Mouse (Mus musculus) gastrocnemius, postnatal 10 days (tissue): ENCODE data around the gene Cyb561d1. TPM values are rescaled to one million over a fixed set of nuclear protein-coding genes. Genes with fewer than 3 reads are reported as not detected.
"Not testable (repeated sequence)": the region's sequence is repeated elsewhere in the genome, so short reads cannot be mapped to it uniquely, and the experiment has no call there.

ENCODE experiments used
- DNase-seq: peaks from one replicate; pipeline ENCODE4 v3.0.0; 2021; ENCODE audit warnings: mixed read lengths
- long read RNA-seq, 2 experiments: library from polyadenylated mRNA; stranded (forward); transcript quantifications; one replicate each; pipeline ENCODE4 v2.0.0; 2021
- total RNA-seq, 2 experiments: library from RNA; stranded (reverse); gene quantifications; 2 replicates each; pipeline ENCODE4 v1.2.3; 2021

Cyb561d1 gene
- total RNA-seq, result 1 to 10 TPM; 3.5 to 4.2 TPM
- long read RNA-seq, experiment 1, full-length matches to known transcripts, result 5 of 8 reads
- long read RNA-seq, experiment 1, partial matches to known transcripts, result 0 of 8 reads
- long read RNA-seq, experiment 1, other reads (novel, unspliced or antisense), result 3 of 8 reads
- long read RNA-seq, experiment 2, partial matches to known transcripts, result 1 of 1 reads
- long read RNA-seq, experiment 2, other reads (novel, unspliced or antisense), result 0 of 1 reads

GRCm38 (mm10) chr3:108200329-108201323 lies at the start of gene Cyb561d1:
Cyb561d1 (minus strand) TSS chr3:108201212.
- DNase-seq, result peak; percentile 92

- no peak for DNase-seq
Measured at GRCm38 (mm10) chr3:108246857-108247256, 45.8 kb upstream of the Cyb561d1 start.

- DNase-seq, result no peak
Measured at GRCm38 (mm10) chr3:108241243-108241839, 40.3 kb upstream of the Cyb561d1 start.

GRCm38 (mm10) chr3:108237474-108238102 lies 36.6 kb upstream of the Cyb561d1 start:
- not testable (repeated sequence) for DNase-seq

GRCm38 (mm10) chr3:108231646-108232045 lies 30.6 kb upstream of the Cyb561d1 start:
- no peak for DNase-seq

GRCm38 (mm10) chr3:108227521-108227920 lies 26.5 kb upstream of the Cyb561d1 start:
- DNase-seq, result no peak

GRCm38 (mm10) chr3:108226558-108227350 lies 25.7 kb upstream of the Cyb561d1 start, which contains the start of gene Sypl2:
Sypl2 (minus strand) TSS chr3:108226648.
- DNase-seq, result peak; percentile 78

GRCm38 (mm10) chr3:108225711-108226557 lies 24.9 kb upstream of the Cyb561d1 start:
- DNase-seq, result peak; percentile 65

- no peak for DNase-seq
Measured at GRCm38 (mm10) chr3:108220661-108221060, 19.6 kb upstream of the Cyb561d1 start.

GRCm38 (mm10) chr3:108214734-108215133 lies 13.7 kb upstream of the Cyb561d1 start:
- no peak for DNase-seq

GRCm38 (mm10) chr3:108212406-108212805 lies 11.4 kb upstream of the Cyb561d1 start:
- peak; percentile 66 for DNase-seq

GRCm38 (mm10) chr3:108211845-108212244 lies 10.8 kb upstream of the Cyb561d1 start:
- DNase-seq, result no peak

- peak; percentile 74 for DNase-seq
Measured at GRCm38 (mm10) chr3:108210771-108211139, 9.7 kb upstream of the Cyb561d1 start, which contains the start of gene Atxn7l2. Atxn7l2 (minus strand) TSS chr3:108210934.

GRCm38 (mm10) chr3:108209946-108210770 lies 9.1 kb upstream of the Cyb561d1 start:
- peak; percentile 92 for DNase-seq

GRCm38 (mm10) chr3:108209536-108209935 lies 8.5 kb upstream of the Cyb561d1 start:
- DNase-seq, result no peak

- no peak for DNase-seq
Measured at GRCm38 (mm10) chr3:108209001-108209400, 8.0 kb upstream of the Cyb561d1 start.

GRCm38 (mm10) chr3:108206731-108207375 lies 5.8 kb upstream of the Cyb561d1 start:
- no peak for DNase-seq

- DNase-seq, result no peak
Measured at GRCm38 (mm10) chr3:108205601-108206000, 4.6 kb upstream of the Cyb561d1 start.

GRCm38 (mm10) chr3:108204470-108204869 lies 3.5 kb upstream of the Cyb561d1 start:
- DNase-seq, result no peak
